Mouse (Mus musculus) heart, postnatal 36 days (tissue): ENCODE measurements around the gene Eif2b2. TPM values are rescaled to one million over a fixed set of nuclear protein-coding genes. Genes with fewer than 3 reads are reported as not detected.

Experiments used
- DNase-seq, 2 experiments: peaks; one replicate each; pipeline ENCODE4 v3.0.0; 2021 to 2022
- intact Hi-C: fragments of 180-260 bp; cut with DNase I; formaldehyde crosslinking; loops from one replicate; pipeline ENCODE4 v1.15.1; 2025
- total RNA-seq, 2 experiments: library from RNA; stranded (reverse); gene quantifications; 2 replicates each; pipeline ENCODE4 v1.2.3; 2021

Eif2b2 gene
- total RNA-seq: 10 to 100 TPM; 42.7 to 47.7 TPM

- intact Hi-C loops: loop anchor here (2.0 kb wide), 2 partner anchors 49 to 59 kb away; no protein-coding TSS in a partner anchor
- peak; percentile 99 to 100 for DNase-seq
Measured at GRCm38 (mm10) chr12:85219236-85219904, at the start of gene Eif2b2. Eif2b2 (plus strand) TSS chr12:85219481.

GRCm38 (mm10) chr12:85169877-85170276 lies 49.4 kb upstream of the Eif2b2 start:
- intact Hi-C loops: loop anchor here (1.0 to 5.0 kb wide), 4 partner anchors 23 to 135 kb away; partner anchors contain the start of genes Acyp1, Eif2b2 and Zc2hc1c
- DNase-seq: no peak

DNA sequence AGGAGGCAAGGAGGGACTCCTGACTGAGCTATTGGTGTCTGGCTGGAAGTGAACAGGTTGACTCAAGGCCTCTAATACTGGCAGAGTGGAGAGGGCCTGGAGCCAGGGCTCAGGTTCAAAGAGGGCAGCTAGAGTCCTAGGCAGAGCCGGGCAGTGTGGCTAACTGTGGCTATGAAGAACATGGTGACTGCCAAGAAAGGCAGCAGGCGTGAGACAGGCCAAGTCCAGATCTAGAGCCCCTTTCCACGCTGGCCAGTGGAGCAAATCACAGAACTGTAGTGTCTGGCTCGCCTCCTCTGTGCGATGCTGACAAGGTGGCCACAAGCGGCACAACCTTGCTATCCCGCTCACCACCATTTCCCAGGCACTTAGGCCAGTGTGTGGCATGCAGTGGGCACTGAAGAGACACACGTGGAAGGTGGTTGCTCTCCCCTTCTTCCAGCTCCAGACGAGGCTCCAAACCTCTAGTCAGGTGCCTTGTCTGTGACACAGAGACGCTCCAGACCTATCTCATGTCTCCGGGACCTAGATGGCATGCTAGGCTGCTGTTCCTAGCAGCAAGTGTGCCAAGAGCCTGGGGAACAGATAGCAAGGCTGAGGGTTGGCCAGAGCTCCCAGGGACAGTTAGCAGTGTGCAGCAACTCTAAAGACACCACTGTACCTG lies 48.9 kb upstream of the Eif2b2 start:
- intact Hi-C loops: loop anchor here (2.0 to 5.0 kb wide), 2 partner anchors 48 to 117 kb away; partner anchors contain the start of genes Acyp1, Eif2b2 and Zc2hc1c
- peak in 1 of 2 experiments; percentile 52 for DNase-seq

GRCm38 (mm10) chr12:85170948-85171307 lies 48.4 kb upstream of the Eif2b2 start:
- intact Hi-C loops: loop anchor here (2.0 to 5.0 kb wide), 2 partner anchors 48 to 116 kb away; partner anchors contain the start of genes Acyp1, Eif2b2 and Zc2hc1c
- DNase-seq: no peak

GRCm38 (mm10) chr12:85174016-85174415 lies 45.3 kb upstream of the Eif2b2 start:
- DNase-seq: no peak
- intact Hi-C loops: loop anchor here (5.0 kb wide), 1 partner anchor 113 kb away; the partner anchor contains the start of genes Acyp1 and Zc2hc1c

DNA sequence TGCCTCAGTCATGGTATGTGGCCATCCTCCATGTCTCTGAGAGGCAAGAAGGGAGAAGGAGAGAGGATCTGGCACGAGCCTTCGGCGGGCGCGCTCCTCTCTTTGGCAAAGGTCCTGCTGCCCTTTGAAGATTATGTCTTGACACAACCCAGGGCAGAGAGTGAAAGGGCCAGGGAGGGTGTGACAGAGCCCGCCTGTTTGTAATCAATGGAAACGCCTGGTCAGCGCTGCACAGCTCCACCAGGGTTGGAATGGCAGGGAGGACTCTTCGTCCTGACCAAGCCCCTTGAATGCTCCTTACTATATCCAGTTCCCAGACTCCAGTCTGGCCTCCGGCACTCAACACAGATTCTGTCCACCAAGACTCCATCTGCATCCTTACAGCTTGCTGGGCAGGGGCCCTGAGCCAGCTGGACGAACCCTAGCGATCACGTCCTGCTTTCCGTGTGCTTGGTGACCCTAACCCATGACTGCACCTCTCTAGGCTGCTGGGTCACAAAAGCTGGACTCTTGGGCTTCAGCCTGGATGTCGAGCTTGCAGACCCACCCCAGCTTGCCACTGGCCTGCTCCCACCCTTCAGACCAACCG lies 44.1 kb upstream of the Eif2b2 start:
- no peak for DNase-seq
- intact Hi-C loops: no loop called here

DNA sequence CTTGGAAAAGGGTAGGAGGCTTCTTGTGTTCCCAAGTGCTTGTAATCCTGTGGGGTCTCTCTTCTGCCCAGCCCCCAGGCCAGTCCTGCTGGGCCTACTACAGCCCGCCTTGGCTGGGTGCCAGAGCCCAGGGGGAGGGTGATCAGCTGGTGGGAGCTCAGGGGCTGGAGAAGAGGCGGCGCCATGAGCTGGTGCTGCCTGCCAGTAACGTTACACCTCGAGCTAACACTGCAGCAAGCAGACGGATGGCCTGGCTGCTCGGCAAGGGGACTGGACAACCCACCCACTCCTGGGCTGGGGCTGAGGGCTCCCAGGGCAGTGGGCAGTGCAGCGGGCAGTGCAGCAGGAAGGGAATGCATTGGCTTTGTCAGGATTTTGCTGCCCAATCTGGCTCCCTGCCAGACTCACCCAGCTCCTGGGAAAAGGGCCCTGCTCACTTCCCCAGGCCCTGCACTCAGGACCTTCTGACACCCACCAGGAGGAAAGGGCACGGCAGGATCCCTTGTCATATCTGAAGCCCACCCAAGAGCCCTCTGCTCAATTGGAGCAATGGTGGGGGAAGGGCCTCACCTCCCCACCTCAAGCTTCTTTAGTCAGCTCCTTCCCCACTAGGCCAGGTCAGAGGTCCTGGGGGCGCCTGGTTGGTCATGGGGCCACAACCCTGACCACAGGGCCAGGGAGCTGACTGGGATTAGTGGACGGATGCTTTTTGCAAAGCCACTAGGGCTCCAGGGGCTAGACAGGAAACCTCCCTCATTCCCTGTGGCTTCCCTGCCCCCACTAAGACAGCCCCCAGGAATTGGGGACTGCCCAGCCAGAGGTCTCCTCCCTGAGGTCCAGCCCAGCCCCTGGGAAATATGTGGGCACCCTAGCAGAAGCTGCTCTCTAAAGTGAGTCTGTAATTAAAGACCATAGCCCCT lies 43.1 kb upstream of the Eif2b2 start:
- intact Hi-C loops: no loop called here
- DNase-seq: no peak

DNA sequence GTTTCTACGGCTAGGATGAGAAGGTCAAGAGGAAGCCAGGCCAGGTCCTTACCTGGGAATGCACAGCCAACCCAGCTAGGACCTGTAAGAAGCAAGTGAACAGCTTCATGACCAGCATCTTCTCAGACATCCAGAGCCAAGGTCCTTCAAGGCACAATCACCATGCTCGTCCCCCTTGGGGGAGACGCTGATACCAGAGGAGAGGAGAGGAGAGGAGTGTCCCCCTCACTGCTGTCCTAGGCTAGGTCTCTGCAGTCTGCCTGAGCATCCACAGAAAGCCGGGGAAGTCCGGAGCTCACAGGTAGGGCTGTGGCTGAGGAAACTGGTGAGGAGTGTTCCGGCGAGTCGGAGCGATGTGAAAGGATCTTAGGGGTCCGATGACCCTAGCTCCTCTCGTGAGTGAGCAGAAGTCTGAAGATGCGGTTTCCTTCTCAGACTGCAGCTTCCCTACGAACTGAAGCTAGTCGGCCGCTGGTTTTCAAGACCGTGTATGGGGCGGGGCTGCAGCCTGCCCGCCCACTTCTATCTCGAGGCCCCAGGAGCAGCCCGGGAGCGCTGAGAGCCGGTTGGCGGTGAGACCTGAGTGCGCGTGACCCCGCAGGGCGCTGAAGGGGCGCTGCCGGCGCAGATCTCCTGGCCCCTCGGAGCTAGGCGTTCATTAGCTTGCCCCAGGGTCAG lies 42.3 kb upstream of the Eif2b2 start:
- DNase-seq: peak in 1 of 2 experiments; percentile 62

GRCm38 (mm10) chr12:85177740-85178239 lies 41.5 kb upstream of the Eif2b2 start, which contains the start of gene Pgf:
Pgf (minus strand) TSS chr12:85177790.
- intact Hi-C loops: no loop called here
- DNase-seq: no peak

More for the DNA sequence above, 42.3 kb upstream of the Eif2b2 start:
- intact Hi-C loops: no loop called here

- DNase-seq: no peak
- intact Hi-C loops: no loop called here
Measured at GRCm38 (mm10) chr12:85178294-85178693, 41.0 kb upstream of the Eif2b2 start.

DNA sequence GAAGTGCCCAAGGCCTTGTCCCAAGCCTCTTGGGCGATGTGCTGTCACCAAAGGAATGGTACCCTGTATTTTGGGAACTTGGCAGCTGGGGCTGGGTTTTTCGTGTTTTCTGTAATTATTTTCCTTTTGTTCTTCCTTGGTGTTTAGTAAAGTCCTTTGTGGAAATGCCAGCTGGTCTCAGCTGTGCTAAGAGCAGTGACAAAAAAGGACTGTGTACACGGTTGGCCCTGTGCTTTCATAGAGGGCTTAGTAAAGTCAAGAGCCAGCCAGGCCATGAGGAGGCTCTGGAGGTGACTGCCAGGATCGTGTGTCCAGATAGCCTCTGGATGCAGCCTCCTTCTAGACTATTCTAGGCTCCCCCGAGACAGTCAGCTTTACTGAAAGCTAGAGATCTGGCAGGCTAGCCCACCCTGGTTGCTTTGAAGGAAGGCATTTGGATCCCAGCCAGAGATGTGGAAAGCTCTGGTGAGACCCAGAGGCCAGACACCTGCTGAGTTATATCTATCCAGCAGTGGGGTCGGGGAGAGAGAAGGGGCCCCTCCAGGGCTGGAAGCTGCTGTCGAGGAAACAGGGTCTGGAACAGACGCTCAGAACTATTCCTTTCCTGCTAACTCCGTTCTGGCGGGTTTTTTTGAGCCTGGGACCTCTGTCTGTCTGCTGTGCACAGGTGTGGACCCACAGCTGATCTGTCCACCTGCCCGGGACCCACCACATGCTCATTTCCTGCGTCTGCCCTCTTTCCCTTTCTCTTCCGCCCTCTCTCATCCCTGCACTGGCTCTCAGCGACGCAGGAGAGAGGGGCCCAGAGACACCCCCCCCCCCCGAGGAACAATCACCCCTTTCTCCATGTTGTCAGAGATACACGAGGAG lies 37.6 kb upstream of the Eif2b2 start:
- DNase-seq: no peak
- intact Hi-C loops: no loop called here

DNA sequence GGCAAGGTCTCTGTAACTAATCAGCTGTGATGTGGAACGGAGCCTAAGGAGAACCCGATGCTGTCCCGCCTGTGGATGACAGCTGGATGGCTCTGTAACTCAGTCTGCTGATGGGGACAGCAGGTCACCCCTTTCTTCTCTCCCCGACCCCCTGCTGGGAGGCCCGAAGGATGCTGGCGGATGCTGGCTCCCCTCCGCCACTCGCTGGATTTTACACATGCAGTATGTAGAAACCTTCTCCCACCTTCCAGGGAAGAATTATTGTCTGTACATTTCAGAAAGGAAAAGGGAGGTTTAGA lies 37.0 kb upstream of the Eif2b2 start:
- intact Hi-C loops: no loop called here
- no peak for DNase-seq

GRCm38 (mm10) chr12:85182898-85183297 lies 36.4 kb upstream of the Eif2b2 start:
- DNase-seq: no peak
- intact Hi-C loops: no loop called here

DNA sequence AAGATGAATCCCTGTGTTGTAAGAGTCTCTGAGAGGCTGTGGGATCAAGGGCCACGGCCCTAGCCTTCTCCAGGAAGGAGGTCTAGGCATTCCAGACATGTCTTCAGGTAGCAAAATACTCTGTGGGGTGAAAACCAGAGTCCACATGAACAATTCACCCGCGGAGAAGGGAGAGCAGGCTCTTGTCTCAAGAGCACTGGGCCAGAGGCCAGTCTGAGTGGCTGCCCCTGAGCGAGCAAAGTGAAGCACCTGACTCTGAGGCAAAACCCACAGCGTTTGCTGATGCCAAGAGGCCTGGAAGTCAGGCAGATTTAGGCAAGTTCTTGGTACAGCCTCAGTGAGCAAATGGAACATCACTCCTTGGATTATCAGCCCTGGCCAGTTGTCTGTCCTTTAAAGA lies 35.2 kb upstream of the Eif2b2 start:
- intact Hi-C loops: no loop called here
- DNase-seq: no peak

DNA sequence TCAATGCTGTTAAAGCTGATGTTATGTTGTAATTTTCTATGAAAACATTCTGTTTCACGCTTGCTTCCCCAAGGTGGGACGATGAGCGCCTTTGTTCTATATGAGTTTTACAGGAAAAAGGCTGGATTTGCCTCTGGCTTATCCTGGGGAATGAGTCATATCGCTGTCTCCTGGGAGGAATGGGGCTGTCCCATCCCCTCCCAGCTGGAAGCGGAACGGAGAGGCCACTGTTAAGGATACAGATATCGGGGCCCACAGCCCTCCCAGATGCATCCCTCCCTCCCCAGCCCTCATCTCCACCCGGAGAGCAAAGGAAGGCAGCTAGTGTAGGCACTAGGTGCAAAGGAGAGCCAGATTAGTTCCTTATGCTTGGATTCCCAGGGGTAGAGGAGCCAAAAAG lies 33.5 kb upstream of the Eif2b2 start:
- intact Hi-C loops: no loop called here
- peak in 1 of 2 experiments; percentile 61 for DNase-seq

DNA sequence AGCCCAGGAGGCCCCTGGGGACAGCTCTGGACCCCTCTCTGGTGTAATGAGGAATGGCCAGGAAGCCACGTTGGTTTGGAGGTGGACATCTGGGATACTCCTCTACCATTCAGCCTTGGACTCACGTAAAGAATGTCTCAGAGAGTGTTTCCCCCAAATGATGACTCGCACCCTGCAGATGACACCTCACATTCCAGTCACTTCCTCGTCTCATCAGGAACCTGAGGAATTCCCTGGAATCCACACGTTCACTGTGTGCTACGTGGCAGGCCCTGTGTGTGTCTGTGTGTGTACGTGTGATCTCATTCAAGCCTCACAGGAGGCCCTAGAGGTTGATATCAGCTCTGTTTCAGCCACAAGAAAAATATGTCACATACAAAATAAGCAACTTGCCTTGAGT lies 32.9 kb upstream of the Eif2b2 start:
- intact Hi-C loops: no loop called here
- DNase-seq: no peak

GRCm38 (mm10) chr12:85190290-85190689 lies 29.0 kb upstream of the Eif2b2 start:
- intact Hi-C loops: no loop called here
- DNase-seq: no peak

- peak; percentile 50 to 74 for DNase-seq
- intact Hi-C loops: no loop called here
Measured at GRCm38 (mm10) chr12:85192461-85193108, 26.7 kb upstream of the Eif2b2 start.
